Mouse (Mus musculus) neural tube, embryonic 13.5 days (tissue): Measurements from ENCODE around the gene Rnf212b. TPM values are rescaled to one million over a fixed set of nuclear protein-coding genes. Genes with fewer than 3 reads are reported as not detected.
"Not testable (repeated sequence)": the region's sequence is repeated elsewhere in the genome, so short reads cannot be mapped to it uniquely, and the experiment has no call there.

ENCODE experiments used
- ATAC-seq: fragments of 200-750 bp; cut with Nextera tagmentation; 2 replicates; pipeline ENCODE4 v1.8.0; 2017; ENCODE audit warnings: low read depth, mild to moderate bottlenecking, moderate TSS enrichment, moderate library complexity
- H3K27ac ChIP-seq: fragments of 300-500 bp; sonication (generic); replicated peaks from 2 replicates; pipeline ENCODE4 v1.5.1; 2015; ENCODE audit warnings: moderate library complexity, mild to moderate bottlenecking, inconsistent platforms
- H3K27me3 ChIP-seq: fragments of 300-500 bp; sonication (generic); 2 replicates; pipeline ENCODE4 v1.6.1; 2015; ENCODE audit warnings: mild to moderate bottlenecking, inconsistent platforms
- H3K36me3 ChIP-seq: fragments of 300-500 bp; sonication (generic); 2 replicates; pipeline ENCODE4 v1.6.1; 2015; ENCODE audit warnings: mild to moderate bottlenecking, inconsistent platforms
- H3K4me1 ChIP-seq: fragments of 300-500 bp; sonication (generic); replicated peaks from 2 replicates; pipeline ENCODE4 v1.6.1; 2015; ENCODE audit warnings: inconsistent platforms
- H3K4me2 ChIP-seq: fragments of 300-500 bp; sonication (generic); 2 replicates; pipeline ENCODE4 v1.6.1; 2015; ENCODE audit warnings: inconsistent platforms, mild to moderate bottlenecking, moderate library complexity
- H3K4me3 ChIP-seq: fragments of 300-500 bp; sonication (generic); 2 replicates; pipeline ENCODE4 v1.5.1; 2015; ENCODE audit warnings: mild to moderate bottlenecking, inconsistent platforms
- H3K9ac ChIP-seq: fragments of 300-500 bp; sonication (generic); 2 replicates; pipeline ENCODE4 v1.6.1; 2015; ENCODE audit warnings: moderate library complexity, mild to moderate bottlenecking, inconsistent platforms
- H3K9me3 ChIP-seq: fragments of 300-500 bp; sonication (generic); 2 replicates; pipeline ENCODE4 v1.6.1; 2016; ENCODE audit warnings: inconsistent platforms
- WGBS: fragments of 180-500 bp; shearing (Covaris S2); methylation state at CpG from one replicate; pipeline ENCODE4 v1.1.7; 2015; 5-methylcytosine and 5-hydroxymethylcytosine counted together
- polyA plus RNA-seq: library from polyadenylated mRNA; unstranded; fragments of >200 nt; fragmentation: Nextera tagmentation; extraction: Ambion mirVana; gene quantifications from 2 replicates; pipeline ENCODE4 v1.2.1, GENCODE M21; 2015

Rnf212b gene
- not detected in 2 replicates for polyA plus RNA-seq

GRCm38 (mm10) chr14:54813991-54814390 is at the start of gene Rnf212b:
Rnf212b (plus strand) TSS chr14:54814141.
- no peaks in the 10 kb centered on the region for H3K27me3 ChIP-seq
- no peak within 1 kb of the TSS for H3K4me3 ChIP-seq
- H3K9ac ChIP-seq, result no peak within 1 kb of the TSS
- no peak within 1 kb of the TSS for H3K4me2 ChIP-seq
- no peaks in the 10 kb centered on the region for H3K36me3 ChIP-seq
- no peak within 1 kb of the TSS for H3K27ac ChIP-seq
- H3K4me1 ChIP-seq, result no peaks in the 10 kb centered on the region
- H3K9me3 ChIP-seq, result no peaks in the 10 kb centered on the region
- WGBS, result 89% methylated on average over 29 of the region's 29 CpGs
- ATAC-seq, result no peak

DNA sequence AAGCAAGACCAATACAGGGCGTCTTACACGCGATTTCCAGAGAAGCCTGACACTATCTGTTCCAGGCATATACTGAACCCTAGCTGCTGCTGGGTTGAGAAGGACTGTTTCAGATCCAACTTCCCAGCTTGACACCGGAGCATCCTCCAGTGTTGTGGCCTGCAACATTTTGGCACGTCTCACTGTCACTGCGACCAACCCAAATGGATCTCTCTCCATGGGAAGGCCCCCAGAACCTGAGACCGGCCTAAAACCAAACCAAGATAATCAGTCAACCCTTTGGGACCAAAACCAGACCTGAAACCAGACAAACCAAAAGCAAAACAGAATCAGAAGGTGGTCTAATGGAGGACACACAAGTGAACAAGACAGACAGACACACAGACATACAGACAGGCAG is 47.0 kb upstream of the Rnf212b start:
- not testable (repeated sequence) for H3K4me2 ChIP-seq, H3K9me3 ChIP-seq, H3K4me3 ChIP-seq, H3K9ac ChIP-seq, H3K4me1 ChIP-seq, ATAC-seq, H3K27me3 ChIP-seq, H3K36me3 ChIP-seq, H3K27ac ChIP-seq
- 95% methylated on average over 7 of the region's 7 CpGs for WGBS

- Histone ChIP-seq H3K4me3 (no peak overlapping the region), H3K9me3 (no peaks in the 10 kb centered on the region), H3K9ac (no peak overlapping the region), H3K4me2 (no peak overlapping the region), H3K4me1 (no peaks in the 10 kb centered on the region), H3K27ac (no peak overlapping the region), H3K27me3 (no peaks in the 10 kb centered on the region), H3K36me3 (no peaks in the 10 kb centered on the region)
- WGBS, result 88% methylated on average over 10 of the region's 10 CpGs
- no peak for ATAC-seq
These were observed 45.5 kb upstream of the Rnf212b start for GRCm38 (mm10) chr14:54768314-54769067.

GRCm38 (mm10) chr14:54769068-54769425 is 44.9 kb upstream of the Rnf212b start:
- 93% methylated on average over 5 of the region's 5 CpGs for WGBS
- no peaks in the 10 kb centered on the region for H3K36me3 ChIP-seq
- H3K9ac ChIP-seq, result no peak overlapping the region
- H3K4me2 ChIP-seq, result no peak overlapping the region
- H3K27ac ChIP-seq, result no peak overlapping the region
- H3K27me3 ChIP-seq, result no peaks in the 10 kb centered on the region
- no peaks in the 10 kb centered on the region for H3K4me1 ChIP-seq
- H3K4me3 ChIP-seq, result no peak overlapping the region
- no peak for ATAC-seq
- no peaks in the 10 kb centered on the region for H3K9me3 ChIP-seq

DNA sequence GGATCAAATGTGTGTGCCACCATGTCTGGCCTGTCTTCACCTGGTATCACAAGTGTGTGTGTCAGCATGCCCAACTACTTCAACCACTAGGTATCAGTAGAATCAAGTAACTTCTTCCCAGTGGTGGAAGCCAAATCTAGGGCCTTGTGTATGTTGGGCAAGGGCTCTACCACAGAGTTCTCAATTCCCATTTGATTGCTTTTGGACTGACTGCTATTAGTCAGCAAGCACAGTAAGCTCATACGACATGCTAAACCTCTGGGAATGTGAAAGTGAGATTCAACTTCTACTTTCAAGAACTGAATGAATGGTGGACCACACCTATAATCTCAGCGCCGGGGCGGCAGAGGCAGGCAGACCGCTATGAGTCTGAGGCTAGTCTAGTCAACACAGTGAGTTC is 43.6 kb upstream of the Rnf212b start:
- ATAC-seq, result no peak
- no peaks in the 10 kb centered on the region for H3K36me3 ChIP-seq
- 98% methylated on average over 5 of the region's 5 CpGs for WGBS

DNA sequence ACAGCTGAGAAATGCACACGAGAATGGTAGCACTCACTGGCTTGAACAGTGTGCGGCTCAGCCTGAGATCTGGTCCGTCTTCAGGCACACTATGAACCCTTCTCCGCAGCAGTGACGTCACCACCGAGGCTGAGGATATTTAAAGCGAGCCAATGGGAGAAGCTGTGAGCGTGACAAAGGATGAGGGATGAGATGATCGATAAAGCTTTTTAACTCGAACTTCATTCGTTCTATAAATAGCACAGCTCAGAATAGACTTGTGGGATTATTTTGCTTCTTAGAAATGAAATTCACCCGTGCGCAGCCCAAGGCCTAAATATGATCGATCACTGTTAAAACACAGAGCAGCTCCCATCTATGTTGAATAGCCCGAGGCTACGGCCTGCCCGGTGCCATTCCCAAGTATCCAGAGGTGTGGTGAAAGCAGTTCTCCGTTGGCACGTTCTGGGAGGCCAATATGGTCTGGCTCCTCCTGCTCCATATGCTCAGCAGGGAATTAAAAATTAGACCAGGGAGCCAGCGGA is 41.5 kb upstream of the Rnf212b start:
- Histone ChIP-seq H3K9ac (no peak overlapping the region), H3K27ac (peak overlapping the region; percentile 38; the same call in 1 of the 2 replicates), H3K4me1 (no peaks in the 10 kb centered on the region), H3K9me3 (no peaks in the 10 kb centered on the region), H3K4me3 (no peak overlapping the region), H3K27me3 (no peaks in the 10 kb centered on the region), H3K4me2 (no peak overlapping the region), H3K36me3 (no peaks in the 10 kb centered on the region)
- 76% methylated on average over 20 of the region's 20 CpGs for WGBS
- ATAC-seq, result peak; percentile 76; the same call in 1 of the 2 replicates

More for the DNA sequence above, 43.6 kb upstream of the Rnf212b start:
- H3K27me3 ChIP-seq, result no peaks in the 10 kb centered on the region
- H3K4me2 ChIP-seq, result no peak overlapping the region
- no peak overlapping the region for H3K4me3 ChIP-seq
- H3K27ac ChIP-seq, result no peak overlapping the region
- no peaks in the 10 kb centered on the region for H3K9me3 ChIP-seq
- H3K9ac ChIP-seq, result no peak overlapping the region
- no peaks in the 10 kb centered on the region for H3K4me1 ChIP-seq

DNA sequence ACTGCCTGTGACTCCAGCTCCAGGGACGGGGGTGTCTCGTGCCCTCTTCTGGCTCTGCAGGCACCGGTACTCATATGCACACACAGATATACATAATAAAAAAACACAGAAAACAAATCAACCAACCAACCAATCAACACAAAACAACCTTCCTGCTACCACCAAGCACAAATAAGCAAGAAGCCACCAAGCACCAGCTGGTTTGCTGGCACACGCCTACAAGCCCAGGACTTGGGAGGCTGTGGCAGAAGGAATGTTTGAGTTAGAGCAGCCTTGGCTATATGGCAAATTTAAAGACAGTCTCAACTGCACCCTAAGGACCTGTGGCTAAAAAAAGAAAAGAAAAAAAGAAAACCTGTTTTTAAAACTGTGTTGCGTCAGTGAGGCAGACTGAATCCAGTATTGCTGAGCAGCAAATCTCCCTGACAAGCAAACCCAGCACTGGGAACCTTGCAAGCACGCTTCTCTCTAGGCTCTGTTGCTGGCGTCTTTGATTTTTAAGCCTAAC is 38.4 kb upstream of the Rnf212b start:
- WGBS, result 90% methylated on average over 7 of the region's 7 CpGs
- ATAC-seq, result no peak
- Histone ChIP-seq H3K4me3 (no peak overlapping the region), H3K9me3 (no peaks in the 10 kb centered on the region), H3K27ac (no peak overlapping the region), H3K4me2 (no peak overlapping the region), H3K36me3 (no peaks in the 10 kb centered on the region), H3K9ac (no peak overlapping the region), H3K27me3 (peaks cover 13% of the 10 kb centered on the region), H3K4me1 (peaks cover 8% of the 10 kb centered on the region; the same call in 1 of the 2 replicates)

GRCm38 (mm10) chr14:54776768-54777167 is 37.2 kb upstream of the Rnf212b start:
- no peak for ATAC-seq
- no peak overlapping the region for H3K4me3 ChIP-seq

GRCm38 (mm10) chr14:54777893-54778292 is 36.0 kb upstream of the Rnf212b start:
- no peaks in the 10 kb centered on the region for H3K36me3 ChIP-seq
- no peak for ATAC-seq
- H3K9me3 ChIP-seq, result no peaks in the 10 kb centered on the region
- no peak overlapping the region for H3K9ac ChIP-seq
- H3K4me2 ChIP-seq, result no peak overlapping the region
- WGBS, result 84% methylated on average over 4 of the region's 4 CpGs
- H3K27me3 ChIP-seq, result peaks cover 14% of the 10 kb centered on the region
- H3K4me3 ChIP-seq, result no peak overlapping the region
- H3K27ac ChIP-seq, result no peak overlapping the region
- peaks cover 17% of the 10 kb centered on the region; the same call in 1 of the 2 replicates for H3K4me1 ChIP-seq

More at GRCm38 (mm10) chr14:54776768-54777167, 37.2 kb upstream of the Rnf212b start:
- Histone ChIP-seq H3K9ac (no peak overlapping the region), H3K36me3 (no peaks in the 10 kb centered on the region), H3K4me2 (no peak overlapping the region), H3K27ac (no peak overlapping the region), H3K4me1 (peaks cover 13% of the 10 kb centered on the region; the same call in 1 of the 2 replicates), H3K27me3 (peaks cover 14% of the 10 kb centered on the region), H3K9me3 (no peaks in the 10 kb centered on the region)
- WGBS, result 90% methylated on average over 5 of the region's 5 CpGs

- H3K4me1 ChIP-seq, result peaks cover 17% of the 10 kb centered on the region; the same call in 1 of the 2 replicates
- peak overlapping the region; percentile 86 for H3K4me2 ChIP-seq
- ATAC-seq, result no peak
- H3K27ac ChIP-seq, result no peak overlapping the region
- H3K9ac ChIP-seq, result peak overlapping the region; percentile 71
- 85% methylated on average over 9 of the region's 9 CpGs for WGBS
- H3K4me3 ChIP-seq, result peak overlapping the region; percentile 53; the same call in 1 of the 2 replicates
- H3K27me3 ChIP-seq, result peaks cover 19% of the 10 kb centered on the region
- no peaks in the 10 kb centered on the region for H3K36me3 ChIP-seq
- H3K9me3 ChIP-seq, result no peaks in the 10 kb centered on the region
These were observed 33.9 kb upstream of the Rnf212b start for GRCm38 (mm10) chr14:54780084-54780483.

GRCm38 (mm10) chr14:54780836-54781609 is 32.9 kb upstream of the Rnf212b start:
- H3K27ac ChIP-seq, result peak overlapping the region; percentile 61
- H3K36me3 ChIP-seq, result no peaks in the 10 kb centered on the region
- peak; percentile 88 for ATAC-seq
- peaks cover 19% of the 10 kb centered on the region for H3K27me3 ChIP-seq
- H3K9me3 ChIP-seq, result no peaks in the 10 kb centered on the region
- H3K4me3 ChIP-seq, result peak overlapping the region; percentile 53
- H3K4me1 ChIP-seq, result peaks cover 17% of the 10 kb centered on the region; the same call in 1 of the 2 replicates
- 2% methylated on average over 35 of the region's 35 CpGs for WGBS
- peak overlapping the region; percentile 86 for H3K4me2 ChIP-seq
- peak overlapping the region; percentile 71 for H3K9ac ChIP-seq
